Mouse (Mus musculus) mature B cell (primary cell): ENCODE measurements around the gene Psmc3.

Source experiments
- in situ Hi-C: fragments of 300-500 bp; cut with MboI; formaldehyde crosslinking; loops from 2 replicates; pipeline ENCODE4 v1.14.3; 2019

Gene Psmc3

GRCm38 (mm10) chr2:91113334-91113733 is 59.5 kb downstream of the Psmc3 start:
- in situ Hi-C loops: no loop called here

- in situ Hi-C loops: no loop called here
These were observed 60.0 kb downstream of the Psmc3 start for GRCm38 (mm10) chr2:91113852-91114251.

- in situ Hi-C loops: no loop called here
These were observed 61.2 kb downstream of the Psmc3 start for GRCm38 (mm10) chr2:91114781-91115577.

- in situ Hi-C loops: no loop called here
These were observed 61.8 kb downstream of the Psmc3 start for GRCm38 (mm10) chr2:91115578-91115970.
